Mouse (Mus musculus) bone marrow macrophage, adult 2 months (primary cell): ENCODE data around the gene Shisal2b.

Experiments
- CTCF ChIP-seq: IDR thresholded peaks from 2 replicates; pipeline ENCODE4 v1.5.1; 2012; ENCODE audit warnings: low read depth, mild to moderate bottlenecking, low read length, moderate library complexity
- POLR2A ChIP-seq: IDR thresholded peaks from 2 replicates; pipeline ENCODE4 v1.6.1; 2012; ENCODE audit warnings: mild to moderate bottlenecking, low read depth, low read length, borderline replicate concordance

DNA sequence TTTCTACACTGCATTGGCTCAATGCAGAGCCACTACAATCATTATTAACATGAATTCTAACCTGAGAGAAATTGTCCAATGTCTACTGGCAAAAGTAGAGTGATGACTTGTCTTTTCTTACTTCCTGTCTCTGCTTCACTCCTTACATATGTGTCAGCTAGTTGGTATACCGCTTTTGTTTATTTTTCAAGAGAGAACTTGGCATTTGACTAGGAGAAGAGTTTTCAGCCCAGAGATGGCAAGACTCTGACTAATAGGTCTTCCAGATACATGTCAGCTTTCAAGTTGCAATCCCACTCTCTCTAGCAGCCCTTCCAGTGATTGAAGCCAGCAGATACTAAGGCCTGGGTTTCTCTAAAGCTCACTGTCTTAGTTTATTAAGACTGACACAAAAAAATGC lies 31.1 kb upstream of the Shisal2b start:
- TF ChIP-seq POLR2A (no peak), CTCF (no peak)
